Mouse (Mus musculus) limb, embryonic 14.5 days (tissue): Measurements from ENCODE around the gene Chst10. TPM values are rescaled to one million over a fixed set of nuclear protein-coding genes. Genes with fewer than 3 reads are reported as not detected.

Experiments
- ATAC-seq: fragments of 200-750 bp; cut with Nextera tagmentation; 2 replicates; pipeline ENCODE4 v1.8.0; 2017; ENCODE audit warnings: low read depth, moderate number of reproducible peaks, moderate TSS enrichment; ENCODE audit not compliant: low FRiP score
- DNase-seq: peaks from one replicate; pipeline ENCODE4 v3.0.0-alpha.2; 2015; ENCODE audit warnings: low spot score
- H3K27ac ChIP-seq: fragments of 300-500 bp; sonication (generic); replicated peaks from 2 replicates; pipeline ENCODE4 v1.5.1; 2014; ENCODE audit warnings: low read depth, mild to moderate bottlenecking, low read length, moderate library complexity, mixed read lengths
- H3K27me3 ChIP-seq: fragments of 300-500 bp; sonication (generic); 2 replicates; pipeline ENCODE4 v1.6.1; 2014; ENCODE audit warnings: low read length, mixed read lengths; ENCODE audit not compliant: control insufficient read depth, insufficient read depth
- H3K36me3 ChIP-seq: fragments of 300-500 bp; sonication (generic); 2 replicates; pipeline ENCODE4 v1.6.1; 2014; ENCODE audit warnings: mild to moderate bottlenecking, low read length, moderate library complexity, mixed read lengths; ENCODE audit not compliant: control insufficient read depth, insufficient read depth
- H3K4me1 ChIP-seq: fragments of 300-500 bp; sonication (generic); 2 replicates; pipeline ENCODE4 v1.6.1; 2014; ENCODE audit warnings: antibody characterized with exemption, low read length, mixed read lengths; ENCODE audit not compliant: control insufficient read depth, insufficient read depth
- H3K4me2 ChIP-seq: fragments of 300-500 bp; sonication (generic); replicated peaks from 2 replicates; pipeline ENCODE4 v1.6.1; 2014; ENCODE audit warnings: low read depth, mild to moderate bottlenecking, low read length, moderate library complexity; ENCODE audit not compliant: severe bottlenecking
- H3K4me3 ChIP-seq: fragments of 300-500 bp; sonication (generic); replicated peaks from 2 replicates; pipeline ENCODE4 v1.5.1; 2014; ENCODE audit warnings: low read length
- H3K9ac ChIP-seq: fragments of 300-500 bp; sonication (generic); 2 replicates; pipeline ENCODE4 v1.6.1; 2014; ENCODE audit warnings: mild to moderate bottlenecking, low read depth, low read length, moderate library complexity; ENCODE audit not compliant: severe bottlenecking
- H3K9me3 ChIP-seq: fragments of 300-500 bp; sonication (generic); 2 replicates; pipeline ENCODE4 v1.6.1; 2016; ENCODE audit warnings: low read length; ENCODE audit not compliant: control insufficient read depth
- POLR2A ChIP-seq: fragments of 200-500 bp; IDR thresholded peaks from 2 replicates; pipeline ENCODE4 v1.8.0; 2012; ENCODE audit warnings: inconsistent platforms, mild to moderate bottlenecking, moderate library complexity, borderline replicate concordance; ENCODE audit not compliant: insufficient read depth, insufficient read length; ENCODE audit errors: extremely low read depth
- WGBS: fragments of 180-500 bp; shearing (Covaris S2); extraction: QIAGEN DNeasy Blood & Tissue Kit; methylation state at CpG from one replicate; pipeline ENCODE4 v1.1.7; 2014; 5-methylcytosine and 5-hydroxymethylcytosine counted together
- polyA plus RNA-seq, 2 experiments: library from polyadenylated mRNA; depleted of rRNA in 1 of 2; stranded (reverse) in 1 of 2; unstranded in 1 of 2; fragments of >200 nt; fragmentation: Nextera tagmentation in 1 of 2; extraction: Ambion mirVana in 1 of 2; gene quantifications; 2 replicates each; pipeline versions ENCODE4 v1.2.1 to v1.2.3; 2012 to 2014

The Chst10 gene
- polyA plus RNA-seq, 2 experiments: 5.4 to 10.7 TPM

DNA sequence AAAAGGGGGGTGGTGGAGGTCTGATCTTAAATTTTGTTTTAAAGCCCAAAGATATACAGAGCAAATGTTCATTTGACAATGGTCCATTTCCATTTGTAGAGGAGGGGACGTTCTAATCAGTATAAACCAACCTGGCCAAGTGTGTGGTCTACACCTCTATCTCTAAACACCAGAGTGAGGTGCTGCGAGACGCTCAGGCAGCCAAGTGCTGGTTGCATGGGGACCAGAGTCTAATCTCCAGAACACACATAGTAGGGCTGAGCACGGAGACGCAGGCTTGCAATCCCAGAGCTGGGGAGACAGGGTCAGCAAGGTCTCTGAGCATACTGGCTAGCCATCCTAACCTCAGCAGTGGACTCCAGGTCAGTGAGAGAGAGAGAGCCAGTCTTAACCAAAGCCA, 6.5 kb downstream of the Chst10 start:
- H3K4me1 ChIP-seq: no peaks in the 10 kb centered on the region
- H3K9me3 ChIP-seq: no peaks in the 10 kb centered on the region
- DNase-seq: no peak
- no peaks in the 10 kb centered on the region for H3K27me3 ChIP-seq
- 91% methylated on average over 5 of the region's 5 CpGs for WGBS
- no peak overlapping the region for H3K4me3 ChIP-seq
- no peak overlapping the region for H3K9ac ChIP-seq
- no peak overlapping the region for H3K4me2 ChIP-seq
- no peak for ATAC-seq
- TF ChIP-seq POLR2A: no peak
- 0 out of 2 replicates have a peak, but pooled peaks cover 7% of the 10 kb centered on the region for H3K36me3 ChIP-seq
- no peak overlapping the region for H3K27ac ChIP-seq

GRCm38 (mm10) chr1:38888803-38889202, 9.2 kb downstream of the Chst10 start:
- Histone ChIP-seq H3K4me2 (no peak overlapping the region), H3K36me3 (0 out of 2 replicates have a peak, but pooled peaks cover 7% of the 10 kb centered on the region), H3K27ac (no peak overlapping the region), H3K27me3 (no peaks in the 10 kb centered on the region), H3K4me1 (peaks cover 2% of the 10 kb centered on the region; the same call in 1 of the 2 replicates), H3K9me3 (no peaks in the 10 kb centered on the region), H3K9ac (no peak overlapping the region), H3K4me3 (no peak overlapping the region)
- DNase-seq: no peak
- 69% methylated on average over 6 of the region's 6 CpGs for WGBS
- no peak for TF ChIP-seq POLR2A
- ATAC-seq: no peak

- ATAC-seq (no peak), DNase-seq (no peak)
- Histone ChIP-seq H3K4me2 (no peak overlapping the region), H3K36me3 (peaks cover 11% of the 10 kb centered on the region; the same call in 1 of the 2 replicates), H3K9ac (no peak overlapping the region), H3K27me3 (no peaks in the 10 kb centered on the region), H3K9me3 (no peaks in the 10 kb centered on the region), H3K4me1 (peaks cover 2% of the 10 kb centered on the region; the same call in 1 of the 2 replicates), H3K4me3 (no peak overlapping the region), H3K27ac (no peak overlapping the region)
- 61% methylated on average over 5 of the region's 6 CpGs for WGBS
- no peak for TF ChIP-seq POLR2A
Observed at GRCm38 (mm10) chr1:38887011-38887410, 10.9 kb downstream of the Chst10 start.

- no peaks in the 10 kb centered on the region for H3K27me3 ChIP-seq
- no peak for DNase-seq
- H3K4me3 ChIP-seq: no peak overlapping the region
- no peak for TF ChIP-seq POLR2A
- no peak for ATAC-seq
- H3K36me3 ChIP-seq: peaks cover 11% of the 10 kb centered on the region; the same call in 1 of the 2 replicates
- H3K4me2 ChIP-seq: no peak overlapping the region
- H3K9me3 ChIP-seq: no peaks in the 10 kb centered on the region
- no peak overlapping the region for H3K9ac ChIP-seq
- H3K4me1 ChIP-seq: peaks cover 2% of the 10 kb centered on the region; the same call in 1 of the 2 replicates
- no peak overlapping the region for H3K27ac ChIP-seq
- 84% methylated on average over 2 of the region's 2 CpGs for WGBS
Observed at GRCm38 (mm10) chr1:38886602-38887001, 11.4 kb downstream of the Chst10 start.

DNA sequence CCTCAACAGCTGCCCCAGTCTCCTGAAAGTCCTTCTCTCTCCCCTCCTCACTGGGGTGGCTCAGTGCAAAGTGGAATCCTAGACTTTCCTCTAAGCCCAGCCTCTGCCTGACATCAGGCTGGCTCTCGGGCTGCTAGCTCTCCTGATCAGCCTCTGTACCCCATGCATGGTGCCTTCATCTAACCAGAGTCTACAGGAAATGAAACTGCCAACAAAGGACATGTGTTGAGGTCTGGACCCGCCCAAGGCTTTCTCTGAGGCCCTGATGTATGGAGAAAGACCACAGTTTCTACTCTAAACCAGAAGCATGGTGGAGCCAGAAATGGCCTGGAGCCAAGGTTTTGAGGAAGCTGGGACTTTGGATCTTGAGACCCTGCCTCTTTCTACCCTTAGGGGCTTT, 12.0 kb downstream of the Chst10 start:
- no peaks in the 10 kb centered on the region for H3K27me3 ChIP-seq
- WGBS: 61% methylated on average over 2 of the region's 2 CpGs
- no peak overlapping the region for H3K4me3 ChIP-seq
- H3K36me3 ChIP-seq: peaks cover 11% of the 10 kb centered on the region; the same call in 1 of the 2 replicates
- DNase-seq (no peak), ATAC-seq (no peak)
- H3K9me3 ChIP-seq: no peaks in the 10 kb centered on the region
- no peak overlapping the region for H3K27ac ChIP-seq
- no peak for TF ChIP-seq POLR2A
- no peak overlapping the region for H3K4me2 ChIP-seq
- H3K9ac ChIP-seq: no peak overlapping the region
- H3K4me1 ChIP-seq: peaks cover 2% of the 10 kb centered on the region; the same call in 1 of the 2 replicates
